Mouse (Mus musculus) stomach, postnatal 0 days (tissue): ENCODE data around the gene S100a4.

Experiments used
- CTCF ChIP-seq: IDR thresholded peaks from 2 replicates; pipeline ENCODE4 v1.5.1; 2016; ENCODE audit warnings: antibody characterized with exemption, low read depth, mild to moderate bottlenecking, moderate library complexity
- EP300 ChIP-seq: optimal IDR thresholded peaks from 2 replicates; pipeline ENCODE3; 2016; ENCODE audit warnings: antibody characterized with exemption

DNA sequence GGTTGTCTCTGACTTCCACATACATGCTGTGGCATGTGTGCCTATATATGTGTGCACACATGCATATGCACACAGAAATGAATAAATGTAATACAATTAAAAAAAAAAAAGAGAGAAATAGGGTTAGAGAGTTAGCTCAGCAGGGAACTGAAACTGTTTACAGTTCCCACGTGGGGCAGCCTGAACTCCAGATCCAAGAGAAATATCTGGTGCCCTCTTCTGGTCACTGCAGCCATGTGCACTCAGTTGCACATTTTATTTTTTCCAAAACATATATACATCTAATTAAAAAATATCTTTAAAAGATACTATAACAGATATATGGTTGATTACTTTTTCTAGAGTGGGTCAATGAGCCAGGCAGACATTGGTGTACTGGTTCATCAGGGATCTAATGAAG lies 14.0 kb downstream of the S100a4 start:
- TF ChIP-seq EP300 (no peak), CTCF (peak; percentile 66)
